Mouse (Mus musculus): ENCODE measurements at regions not wholly inside any gene's neighbourhood (a gene's known extent, or its start where the extent isn't known, plus 50 kb on each side); places are given as distances from the start of the nearest gene placed in this dataset.

GRCm38 (mm10) chr5:45943970-45944369 lies 86.6 kb upstream of the Lcorl start:
- no peak overlapping the region for H3K27ac ChIP-seq (ENCODE audit: insufficient read depth, low read depth, low read length)
- no peak overlapping the region for H3K4me3 ChIP-seq (ENCODE audit: low read depth, low read length)
- no peaks in the 10 kb centered on the region for H3K36me3 ChIP-seq (ENCODE audit: control insufficient read depth, insufficient read depth, low read length)
- 94% methylated on average over 3 of the region's 3 CpGs for WGBS
- no peaks in the 10 kb centered on the region for H3K27me3 ChIP-seq (ENCODE audit: control insufficient read depth, insufficient read depth, low read length)
- no peaks in the 10 kb centered on the region for H3K4me1 ChIP-seq (ENCODE audit: control insufficient read depth, insufficient read depth, insufficient read length, low read length)
- no peak for TF ChIP-seq POLR2A (IDR thresholded peaks at IDR 0.05; ENCODE audit: low read depth, low read length)
- no peak for TF ChIP-seq CTCF (IDR thresholded peaks at IDR 0.05; ENCODE audit: extremely low read depth, insufficient read length, insufficient replicate concordance, low read depth, low read length)

GRCm38 (mm10) chr5:45932970-45933369 lies 75.6 kb upstream of the Lcorl start:
- H3K4me3 ChIP-seq (ENCODE audit: low read depth, low read length), result no peak overlapping the region
- no peak for TF ChIP-seq POLR2A (IDR thresholded peaks at IDR 0.05; ENCODE audit: low read depth, low read length)
- TF ChIP-seq CTCF (IDR thresholded peaks at IDR 0.05; ENCODE audit: extremely low read depth, insufficient read length, insufficient replicate concordance, low read depth, low read length), result no peak
- H3K27me3 ChIP-seq (ENCODE audit: control insufficient read depth, insufficient read depth, low read length), result no peaks in the 10 kb centered on the region
- H3K4me1 ChIP-seq (ENCODE audit: control insufficient read depth, insufficient read depth, insufficient read length, low read length), result peaks cover 1% of the 10 kb centered on the region; the same call in 1 of the 2 replicates
- H3K27ac ChIP-seq (ENCODE audit: insufficient read depth, low read depth, low read length), result no peak overlapping the region
- WGBS, result 84% methylated on average over 4 of the region's 4 CpGs
- H3K36me3 ChIP-seq (ENCODE audit: control insufficient read depth, insufficient read depth, low read length), result no peaks in the 10 kb centered on the region

- no peak for TF ChIP-seq POLR2A (IDR thresholded peaks at IDR 0.05; ENCODE audit: low read depth, low read length)
- TF ChIP-seq CTCF (IDR thresholded peaks at IDR 0.05; ENCODE audit: extremely low read depth, insufficient read length, insufficient replicate concordance, low read depth, low read length), result no peak
- WGBS, result 62% methylated on average over 2 of the region's 2 CpGs
- Histone ChIP-seq H3K4me3 (ENCODE audit: low read depth, low read length) (no peak overlapping the region), H3K27me3 (ENCODE audit: control insufficient read depth, insufficient read depth, low read length) (no peaks in the 10 kb centered on the region), H3K27ac (ENCODE audit: insufficient read depth, low read depth, low read length) (no peak overlapping the region), H3K36me3 (ENCODE audit: control insufficient read depth, insufficient read depth, low read length) (no peaks in the 10 kb centered on the region), H3K4me1 (ENCODE audit: control insufficient read depth, insufficient read depth, insufficient read length, low read length) (peaks cover 5% of the 10 kb centered on the region)
Measured at GRCm38 (mm10) chr5:45931252-45931651, 73.8 kb upstream of the Lcorl start.

- Histone ChIP-seq H3K4me1 (ENCODE audit: control insufficient read depth, insufficient read depth, insufficient read length, low read length) (peaks cover 12% of the 10 kb centered on the region), H3K27ac (ENCODE audit: insufficient read depth, low read depth, low read length) (peak overlapping the region; percentile 98), H3K36me3 (ENCODE audit: control insufficient read depth, insufficient read depth, low read length) (no peaks in the 10 kb centered on the region), H3K27me3 (ENCODE audit: control insufficient read depth, insufficient read depth, low read length) (no peaks in the 10 kb centered on the region), H3K4me3 (ENCODE audit: low read depth, low read length) (no peak overlapping the region)
- WGBS, result 9% methylated on average over 9 of the region's 9 CpGs
- TF ChIP-seq CTCF (IDR thresholded peaks at IDR 0.05; ENCODE audit: extremely low read depth, insufficient read length, insufficient replicate concordance, low read depth, low read length) (no peak), POLR2A (IDR thresholded peaks at IDR 0.05; ENCODE audit: low read depth, low read length) (no peak)
Measured at GRCm38 (mm10) chr5:45925879-45926410, 68.5 kb upstream of the Lcorl start.

- Histone ChIP-seq H3K4me3 (ENCODE audit: low read depth, low read length) (no peak overlapping the region), H3K27ac (ENCODE audit: insufficient read depth, low read depth, low read length) (peak overlapping the region; percentile 61), H3K27me3 (ENCODE audit: control insufficient read depth, insufficient read depth, low read length) (no peaks in the 10 kb centered on the region), H3K36me3 (ENCODE audit: control insufficient read depth, insufficient read depth, low read length) (no peaks in the 10 kb centered on the region), H3K4me1 (ENCODE audit: control insufficient read depth, insufficient read depth, insufficient read length, low read length) (peaks cover 12% of the 10 kb centered on the region)
- TF ChIP-seq CTCF (IDR thresholded peaks at IDR 0.05; ENCODE audit: extremely low read depth, insufficient read length, insufficient replicate concordance, low read depth, low read length) (no peak), POLR2A (IDR thresholded peaks at IDR 0.05; ENCODE audit: low read depth, low read length) (no peak)
- WGBS, result 30% methylated on average over 3 of the region's 3 CpGs
Measured at GRCm38 (mm10) chr5:45923907-45924594, 66.6 kb upstream of the Lcorl start.

Data from small intestine, adult 2 months (tissue).